Mouse (Mus musculus) kidney, embryonic 15.5 days (tissue): Measurements from ENCODE around the gene Nat10. TPM values are rescaled to one million over a fixed set of nuclear protein-coding genes. Genes with fewer than 3 reads are reported as not detected.

Experiments
- ATAC-seq: fragments of 200-750 bp; cut with Nextera tagmentation; replicated peaks from 2 replicates; pipeline ENCODE4 v1.8.0; 2017; ENCODE audit warnings: moderate TSS enrichment; ENCODE audit not compliant: low FRiP score
- H3K27ac ChIP-seq: fragments of 300-500 bp; sonication (generic); 2 replicates; pipeline ENCODE4 v1.5.1; 2015; ENCODE audit warnings: mild to moderate bottlenecking, inconsistent platforms
- H3K27me3 ChIP-seq: fragments of 300-500 bp; sonication (generic); 2 replicates; pipeline ENCODE4 v1.6.1; 2015; ENCODE audit warnings: inconsistent platforms
- H3K36me3 ChIP-seq: fragments of 300-500 bp; sonication (generic); 2 replicates; pipeline ENCODE4 v1.6.1; 2015; ENCODE audit warnings: inconsistent platforms
- H3K4me1 ChIP-seq: fragments of 300-500 bp; sonication (generic); 2 replicates; pipeline ENCODE4 v1.6.1; 2015; ENCODE audit warnings: inconsistent platforms
- H3K4me2 ChIP-seq: fragments of 300-500 bp; sonication (generic); 2 replicates; pipeline ENCODE4 v1.6.1; 2015; ENCODE audit warnings: moderate library complexity, mild to moderate bottlenecking, inconsistent platforms
- H3K4me3 ChIP-seq: fragments of 300-500 bp; sonication (generic); replicated peaks from 2 replicates; pipeline ENCODE4 v1.5.1; 2015; ENCODE audit warnings: mild to moderate bottlenecking, inconsistent platforms
- H3K9ac ChIP-seq: fragments of 300-500 bp; sonication (generic); 2 replicates; pipeline ENCODE4 v1.6.1; 2015; ENCODE audit warnings: mild to moderate bottlenecking, inconsistent platforms
- H3K9me3 ChIP-seq: fragments of 300-500 bp; sonication (generic); replicated peaks from 2 replicates; pipeline ENCODE4 v1.6.1; 2016; ENCODE audit warnings: inconsistent platforms
- WGBS: fragments of 180-500 bp; shearing (Covaris S2); methylation state at CpG from one replicate; pipeline ENCODE4 v1.1.7; 2015; ENCODE audit warnings: mixed read lengths; 5-methylcytosine and 5-hydroxymethylcytosine counted together
- polyA plus RNA-seq: library from polyadenylated mRNA; unstranded; fragments of >200 nt; fragmentation: Nextera tagmentation; extraction: Ambion mirVana; gene quantifications from 2 replicates; pipeline ENCODE4 v1.2.1, GENCODE M21; 2015

Gene Nat10
- polyA plus RNA-seq, 1 experiment from 2014 or later: 27.4 TPM

DNA sequence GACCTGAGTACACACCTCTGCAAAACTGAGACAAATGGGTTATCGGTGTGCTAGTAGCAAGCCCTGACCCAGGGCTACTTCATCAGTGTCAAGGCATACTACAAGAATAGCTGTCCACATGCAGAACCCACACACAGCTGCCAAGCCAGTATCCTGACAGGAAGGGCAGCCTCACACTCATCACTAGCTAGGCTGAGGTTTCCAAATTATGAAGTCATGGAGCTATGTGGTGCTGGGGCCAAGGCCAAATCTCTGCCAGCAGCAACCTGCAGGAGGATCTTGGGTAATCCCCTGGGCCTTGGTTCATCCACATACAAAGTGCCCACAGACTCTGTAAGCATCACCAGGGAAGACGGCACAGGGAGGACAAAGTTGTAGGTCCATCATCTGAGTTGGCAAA is 17.5 kb downstream of the Nat10 start:
- H3K4me1 ChIP-seq: no peaks in the 10 kb centered on the region
- H3K36me3 ChIP-seq: peaks cover 75% of the 10 kb centered on the region
- no peaks in the 10 kb centered on the region for H3K9me3 ChIP-seq
- 94% methylated on average over 2 of the region's 2 CpGs for WGBS
- H3K9ac ChIP-seq: no peak overlapping the region
- ATAC-seq: no peak
- H3K4me2 ChIP-seq: no peak overlapping the region
- no peak overlapping the region for H3K4me3 ChIP-seq
- H3K27ac ChIP-seq: no peak overlapping the region
- H3K27me3 ChIP-seq: no peaks in the 10 kb centered on the region

GRCm38 (mm10) chr2:103742821-103743220 is 18.2 kb downstream of the Nat10 start:
- ATAC-seq: no peak
- Histone ChIP-seq H3K27ac (no peak overlapping the region), H3K9me3 (no peaks in the 10 kb centered on the region), H3K27me3 (no peaks in the 10 kb centered on the region), H3K4me3 (no peak overlapping the region), H3K4me1 (no peaks in the 10 kb centered on the region), H3K4me2 (no peak overlapping the region), H3K9ac (no peak overlapping the region), H3K36me3 (peaks cover 71% of the 10 kb centered on the region)
- WGBS: 97% methylated on average over 6 of the region's 6 CpGs

GRCm38 (mm10) chr2:103731423-103731822 is 29.6 kb downstream of the Nat10 start:
- WGBS: 93% methylated on average over 6 of the region's 6 CpGs
- no peak overlapping the region for H3K9ac ChIP-seq
- peaks cover 94% of the 10 kb centered on the region for H3K36me3 ChIP-seq

DNA sequence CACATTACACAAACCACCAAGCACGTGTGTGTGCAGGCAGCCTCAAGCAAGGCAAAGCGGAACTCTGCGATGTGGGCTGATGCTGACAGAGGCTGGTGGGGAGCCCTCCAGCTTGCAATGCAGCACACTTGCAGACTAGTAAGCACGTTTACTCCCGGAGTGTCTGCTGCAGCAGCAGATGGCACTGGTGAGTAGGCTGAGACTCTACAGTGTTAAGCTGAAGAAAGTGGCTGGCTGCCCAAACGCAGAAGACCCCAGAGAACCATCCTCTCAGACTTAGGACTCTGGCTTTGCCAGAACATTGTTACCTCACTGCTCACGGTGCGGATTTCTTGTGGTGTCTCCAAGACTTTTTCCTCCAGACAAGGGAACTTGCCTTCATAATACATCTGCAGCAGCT is 30.1 kb downstream of the Nat10 start:
- Histone ChIP-seq H3K4me2 (no peak overlapping the region), H3K27ac (no peak overlapping the region), H3K9me3 (no peaks in the 10 kb centered on the region), H3K4me1 (no peaks in the 10 kb centered on the region), H3K36me3 (peaks cover 94% of the 10 kb centered on the region), H3K27me3 (no peaks in the 10 kb centered on the region), H3K4me3 (no peak overlapping the region), H3K9ac (no peak overlapping the region)
- 86% methylated on average over 8 of the region's 8 CpGs for WGBS
- no peak for ATAC-seq

More at GRCm38 (mm10) chr2:103731423-103731822, 29.6 kb downstream of the Nat10 start:
- Histone ChIP-seq H3K27ac (no peak overlapping the region), H3K27me3 (no peaks in the 10 kb centered on the region), H3K4me3 (no peak overlapping the region), H3K4me1 (no peaks in the 10 kb centered on the region), H3K9me3 (no peaks in the 10 kb centered on the region), H3K4me2 (no peak overlapping the region)
- ATAC-seq: no peak

DNA sequence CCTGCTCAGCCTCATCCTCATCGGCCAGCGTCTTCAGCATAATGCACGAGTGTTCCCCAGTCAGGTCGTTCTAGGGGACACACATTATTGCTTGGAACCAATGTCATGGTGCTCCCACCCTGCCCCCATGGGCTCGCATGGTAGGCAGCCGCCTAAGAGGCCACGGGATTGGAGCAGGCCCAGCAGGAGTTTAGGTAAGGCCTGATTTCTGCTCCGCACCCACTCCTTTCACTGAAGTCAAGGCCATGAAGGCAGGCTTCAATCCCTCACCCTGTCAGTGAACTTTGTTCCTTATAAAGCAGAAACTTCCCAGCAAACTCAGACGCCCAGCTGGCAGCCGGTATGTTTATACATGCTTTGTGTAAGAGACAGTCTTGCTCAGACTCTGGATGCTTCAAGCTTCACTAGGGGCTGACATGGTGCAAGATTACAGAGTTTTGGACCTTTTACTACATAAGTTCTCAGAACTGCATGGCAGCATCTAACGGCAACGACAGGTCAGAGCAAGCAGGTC is 33.0 kb downstream of the Nat10 start:
- Histone ChIP-seq H3K4me1 (no peaks in the 10 kb centered on the region), H3K9me3 (no peaks in the 10 kb centered on the region), H3K4me3 (no peak overlapping the region), H3K27ac (no peak overlapping the region), H3K9ac (no peak overlapping the region), H3K36me3 (peaks cover 94% of the 10 kb centered on the region), H3K4me2 (no peak overlapping the region), H3K27me3 (no peaks in the 10 kb centered on the region)
- 83% methylated on average over 12 of the region's 12 CpGs for WGBS
- ATAC-seq: no peak

DNA sequence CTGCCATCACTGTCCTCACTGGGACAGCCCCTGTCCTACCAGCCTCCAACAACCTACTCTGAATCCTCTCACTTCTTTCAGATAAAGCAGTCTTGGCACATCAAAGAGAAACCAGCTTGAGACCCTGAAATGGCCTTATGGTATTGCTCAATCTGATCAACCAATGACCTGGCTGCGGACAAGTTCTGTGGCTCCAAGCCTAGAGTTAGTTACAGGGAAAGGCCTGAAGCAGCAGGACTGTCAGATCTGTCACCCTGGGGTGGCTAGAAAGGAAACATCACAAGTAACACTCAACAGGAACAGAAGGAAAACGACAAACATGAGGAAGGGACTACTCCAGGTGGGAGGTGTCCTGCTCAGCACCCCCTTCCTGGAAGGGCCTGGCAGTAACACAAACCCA is 36.5 kb downstream of the Nat10 start:
- 83% methylated on average over 2 of the region's 2 CpGs for WGBS
- Histone ChIP-seq H3K27me3 (no peaks in the 10 kb centered on the region), H3K9me3 (no peaks in the 10 kb centered on the region), H3K4me2 (no peak overlapping the region), H3K9ac (no peak overlapping the region), H3K36me3 (peaks cover 91% of the 10 kb centered on the region), H3K4me3 (no peak overlapping the region), H3K27ac (no peak overlapping the region), H3K4me1 (no peaks in the 10 kb centered on the region)
- no peak for ATAC-seq

DNA sequence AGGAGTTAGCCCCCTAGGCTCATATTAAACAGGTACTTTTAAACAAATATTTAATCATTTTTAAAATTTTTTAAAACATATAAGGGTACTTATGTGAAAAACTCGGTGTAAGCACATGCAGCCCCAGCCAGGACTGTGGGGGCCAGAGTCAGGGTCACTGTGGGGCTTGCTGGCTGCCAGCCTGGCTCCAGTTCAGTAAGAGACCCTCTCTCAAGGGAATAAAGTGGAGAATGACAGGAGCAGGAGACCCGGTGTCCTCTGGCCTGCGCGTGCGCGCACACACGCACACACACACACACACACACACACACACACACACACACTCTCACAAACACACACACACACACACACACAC is 41.8 kb downstream of the Nat10 start:
- no peaks in the 10 kb centered on the region for H3K9me3 ChIP-seq
- peaks cover 70% of the 10 kb centered on the region for H3K36me3 ChIP-seq
- H3K4me1 ChIP-seq: no peaks in the 10 kb centered on the region
- H3K4me2 ChIP-seq: no peak overlapping the region
- H3K4me3 ChIP-seq: no peak overlapping the region
- WGBS: 91% methylated on average over 7 of the region's 7 CpGs
- no peaks in the 10 kb centered on the region for H3K27me3 ChIP-seq
- no peak overlapping the region for H3K27ac ChIP-seq
- ATAC-seq: no peak
- no peak overlapping the region for H3K9ac ChIP-seq

GRCm38 (mm10) chr2:103718594-103719291 is 42.3 kb downstream of the Nat10 start:
- no peaks in the 10 kb centered on the region for H3K4me1 ChIP-seq
- H3K9me3 ChIP-seq: no peaks in the 10 kb centered on the region
- peaks cover 66% of the 10 kb centered on the region for H3K36me3 ChIP-seq
- H3K27me3 ChIP-seq: no peaks in the 10 kb centered on the region
- no peak overlapping the region for H3K4me3 ChIP-seq
- WGBS: 62% methylated on average over 8 of the region's 8 CpGs
- peak; percentile 60; the same call in 1 of the 2 replicates for ATAC-seq
- no peak overlapping the region for H3K9ac ChIP-seq
- H3K4me2 ChIP-seq: no peak overlapping the region
- no peak overlapping the region for H3K27ac ChIP-seq

DNA sequence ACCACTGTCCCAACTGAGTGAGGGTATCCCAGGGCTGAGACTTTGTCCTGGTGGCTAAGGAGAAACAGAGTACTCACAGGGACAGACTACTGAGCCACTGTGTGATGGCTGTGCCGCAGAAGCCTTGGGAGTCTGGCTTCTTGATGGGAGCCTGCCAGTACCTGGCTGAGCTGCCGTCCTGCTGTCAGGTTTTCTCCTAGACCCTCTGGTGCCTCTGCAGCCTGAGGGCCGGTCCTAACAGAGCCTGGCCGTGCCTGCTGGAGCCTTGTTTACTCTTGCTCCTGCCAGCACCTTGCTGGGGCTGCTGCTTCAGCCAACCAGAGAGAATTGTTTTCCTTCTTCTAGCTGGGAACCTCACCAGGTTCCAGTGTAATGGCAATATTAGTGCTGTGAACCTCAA is 46.7 kb downstream of the Nat10 start:
- no peak for ATAC-seq
- H3K9me3 ChIP-seq: no peaks in the 10 kb centered on the region
- no peaks in the 10 kb centered on the region for H3K27me3 ChIP-seq
- H3K4me2 ChIP-seq: no peak overlapping the region
- no peak overlapping the region for H3K9ac ChIP-seq
- 69% methylated on average over 4 of the region's 4 CpGs for WGBS
- no peak overlapping the region for H3K27ac ChIP-seq
- peaks cover 55% of the 10 kb centered on the region for H3K36me3 ChIP-seq
- H3K4me3 ChIP-seq: no peak overlapping the region
- H3K4me1 ChIP-seq: 0 out of 2 replicates have a peak, but pooled peaks cover 4% of the 10 kb centered on the region

DNA sequence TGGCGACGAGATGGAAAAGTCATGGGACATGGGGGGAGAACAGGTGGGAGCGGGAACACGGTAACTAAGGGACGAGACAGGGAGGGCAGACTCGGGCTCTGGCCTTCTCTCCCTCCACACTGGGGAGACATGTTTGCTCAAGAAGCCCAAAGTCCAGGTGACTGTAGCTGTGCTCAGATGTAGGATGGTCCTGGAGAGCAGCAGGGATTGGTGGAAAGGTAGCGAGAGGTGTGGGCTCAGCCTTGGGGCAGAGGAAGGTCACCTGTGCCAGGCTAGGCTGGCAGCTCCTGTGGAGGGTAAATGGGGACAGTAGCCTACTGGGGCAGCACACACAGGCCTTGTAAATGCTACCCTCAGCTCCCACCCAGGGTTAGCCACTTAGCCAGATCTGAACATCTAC is 47.2 kb downstream of the Nat10 start:
- Histone ChIP-seq H3K36me3 (peaks cover 55% of the 10 kb centered on the region), H3K27ac (no peak overlapping the region), H3K4me2 (no peak overlapping the region), H3K9ac (no peak overlapping the region), H3K27me3 (no peaks in the 10 kb centered on the region), H3K9me3 (no peaks in the 10 kb centered on the region), H3K4me3 (no peak overlapping the region), H3K4me1 (0 out of 2 replicates have a peak, but pooled peaks cover 4% of the 10 kb centered on the region)
- no peak for ATAC-seq
- WGBS: 87% methylated on average over 7 of the region's 7 CpGs

- Histone ChIP-seq H3K4me3 (no peak overlapping the region), H3K27ac (no peak overlapping the region), H3K4me1 (peaks cover 12% of the 10 kb centered on the region), H3K36me3 (peaks cover 38% of the 10 kb centered on the region), H3K9ac (no peak overlapping the region), H3K9me3 (no peaks in the 10 kb centered on the region), H3K27me3 (no peaks in the 10 kb centered on the region), H3K4me2 (no peak overlapping the region)
- 73% methylated on average over 7 of the region's 7 CpGs for WGBS
- ATAC-seq: no peak; the same call in 1 of the 2 replicates
These were observed 50.2 kb downstream of the Nat10 start for GRCm38 (mm10) chr2:103710849-103711248.

GRCm38 (mm10) chr2:103707056-103707776 is 53.9 kb downstream of the Nat10 start:
- peaks cover 28% of the 10 kb centered on the region for H3K36me3 ChIP-seq
- H3K9me3 ChIP-seq: no peaks in the 10 kb centered on the region
- no peak overlapping the region for H3K4me3 ChIP-seq
- H3K4me1 ChIP-seq: peaks cover 15% of the 10 kb centered on the region
- no peak overlapping the region for H3K9ac ChIP-seq
- H3K27me3 ChIP-seq: no peaks in the 10 kb centered on the region
- no peak overlapping the region for H3K4me2 ChIP-seq
- ATAC-seq: no peak
- WGBS: 86% methylated on average over 6 of the region's 6 CpGs
- no peak overlapping the region for H3K27ac ChIP-seq
